Mouse (Mus musculus) mouse embryonic stem cell (cell line): Measurements from ENCODE around the gene Serbp1.
"Not testable (repeated sequence)": the region's sequence is repeated elsewhere in the genome, so short reads cannot be mapped to it uniquely, and the experiment has no call there.

ENCODE experiments used
- in situ Hi-C, 2 experiments: fragments of 300-500 bp; cut with MboI; formaldehyde crosslinking; loops; 1 replicate in 1 of 2; 3 replicates in 1 of 2; pipeline ENCODE4 v1.14.3; 2019 to 2020; ENCODE audit warnings: low sequenced_read_pairs in 2 of 2, low pct_unique_long_range_greater_than_20kb in 1 of 2, mixed read lengths in 1 of 2; ENCODE audit not compliant: unreplicated experiment in 1 of 2

The Serbp1 gene

GRCm38 (mm10) chr6:67237977-67238376, at the start of gene Serbp1:
Gene Serbp1 (plus strand): TSS chr6:67238176.
- in situ Hi-C loops, result no loop called here

- in situ Hi-C loops, result loop anchor here (25.0 kb wide), 3 partner anchors 119 to 594 kb away; partner anchors contain the start of gene Tacstd2 (in 1 of the 2)
These were observed 44.4 kb upstream of the Serbp1 start for GRCm38 (mm10) chr6:67193591-67193990.

GRCm38 (mm10) chr6:67194606-67195005, 43.4 kb upstream of the Serbp1 start:
- in situ Hi-C loops, result loop anchor here (25.0 kb wide), 3 partner anchors 118 to 593 kb away; partner anchors contain the start of gene Tacstd2 (in 1 of the 2)

- in situ Hi-C loops, result loop anchor here (25.0 kb wide), 3 partner anchors 117 to 592 kb away; partner anchors contain the start of gene Tacstd2 (in 1 of the 2)
These were observed 42.8 kb upstream of the Serbp1 start for GRCm38 (mm10) chr6:67195148-67195611.

GRCm38 (mm10) chr6:67196821-67197220, 41.2 kb upstream of the Serbp1 start:
- in situ Hi-C loops, result loop anchor here (25.0 kb wide), 3 partner anchors 115 to 590 kb away; partner anchors contain the start of gene Tacstd2 (in 1 of the 2)

GRCm38 (mm10) chr6:67198085-67198484, 39.9 kb upstream of the Serbp1 start:
- in situ Hi-C loops, result loop anchor here (25.0 kb wide), 3 partner anchors 114 to 589 kb away; partner anchors contain the start of gene Tacstd2 (in 1 of the 2)

- in situ Hi-C loops, result no loop called here
These were observed 37.2 kb upstream of the Serbp1 start for GRCm38 (mm10) chr6:67200715-67201322.

GRCm38 (mm10) chr6:67205081-67206037, 32.6 kb upstream of the Serbp1 start:
- in situ Hi-C loops, result no loop called here

- in situ Hi-C loops, result no loop called here
These were observed 25.6 kb upstream of the Serbp1 start for GRCm38 (mm10) chr6:67212362-67212761.

- in situ Hi-C loops, result no loop called here
These were observed 24.4 kb upstream of the Serbp1 start for GRCm38 (mm10) chr6:67213429-67214098.

GRCm38 (mm10) chr6:67217402-67217801, 20.6 kb upstream of the Serbp1 start:
- in situ Hi-C loops, result no loop called here

- in situ Hi-C loops, result no loop called here
These were observed 20.1 kb upstream of the Serbp1 start for GRCm38 (mm10) chr6:67217846-67218245.

GRCm38 (mm10) chr6:67218566-67218965, 19.4 kb upstream of the Serbp1 start:
- in situ Hi-C loops, result no loop called here

GRCm38 (mm10) chr6:67219931-67220330, 18.0 kb upstream of the Serbp1 start:
- in situ Hi-C loops, result not testable (repeated sequence)

GRCm38 (mm10) chr6:67220731-67221130, 17.2 kb upstream of the Serbp1 start:
- in situ Hi-C loops, result no loop called here

GRCm38 (mm10) chr6:67223082-67223481, 14.9 kb upstream of the Serbp1 start:
- in situ Hi-C loops, result no loop called here

- in situ Hi-C loops, result no loop called here
These were observed 14.5 kb upstream of the Serbp1 start for GRCm38 (mm10) chr6:67223499-67223898.

GRCm38 (mm10) chr6:67226286-67226685, 11.7 kb upstream of the Serbp1 start:
- in situ Hi-C loops, result no loop called here
